Mouse (Mus musculus): ENCODE measurements around the gene Ccr3. TPM values are rescaled to one million over a fixed set of nuclear protein-coding genes. Genes with fewer than 3 reads are reported as not detected.

Gene Ccr3
- polyA plus RNA-seq, 1 experiment from 2014 or later: 0.05 TPM

DNA sequence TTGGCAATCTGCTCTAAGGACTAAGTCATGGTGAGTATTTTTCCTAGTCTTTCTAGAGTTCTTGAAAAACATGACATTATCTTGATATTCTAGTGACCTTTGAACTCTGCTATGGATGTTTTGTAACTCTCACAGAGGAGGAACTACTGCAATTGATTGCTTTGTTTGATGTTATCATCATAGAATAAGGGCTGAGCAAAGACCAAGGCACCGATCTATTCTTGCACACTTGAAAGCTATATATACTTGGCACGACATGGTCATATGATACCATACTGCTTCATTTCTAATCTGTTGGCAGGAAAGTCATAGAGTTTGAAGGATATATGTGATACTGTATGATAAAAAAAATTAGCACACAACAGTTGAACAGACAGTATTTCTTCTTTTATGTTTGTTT lies 22.0 kb upstream of the Ccr3 start:
- ATAC-seq: no peak
- H3K27me3 ChIP-seq (replicated peaks): no peaks in the 10 kb centered on the region
- WGBS (ENCODE audit: insufficient replicate concordance): 62% methylated on average over 2 of the region's 2 CpGs

DNA sequence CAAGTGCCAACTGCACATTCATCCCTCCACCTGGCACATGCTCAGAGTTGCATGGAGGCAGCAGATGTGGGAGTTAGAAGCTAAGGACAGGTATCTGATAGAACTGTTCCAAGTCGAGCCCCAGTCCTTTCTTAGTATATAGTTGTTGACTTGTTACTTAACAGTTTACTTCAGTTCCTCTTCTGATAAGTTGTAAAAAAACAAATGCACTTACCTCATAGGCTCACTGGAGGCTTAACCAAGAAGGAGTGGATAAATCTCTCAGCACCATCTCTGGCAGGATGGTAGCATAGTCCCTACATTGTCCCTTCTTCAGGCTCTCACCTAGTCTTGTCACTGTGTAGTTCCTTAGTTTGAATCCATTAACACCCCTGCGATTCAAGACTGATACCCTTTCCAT lies 9.1 kb upstream of the Ccr3 start:
- H3K9me3 ChIP-seq (replicated peaks): no peaks in the 10 kb centered on the region
- H3K4me2 ChIP-seq: no peak overlapping the region
- H3K36me3 ChIP-seq: no peaks in the 10 kb centered on the region
- no peak overlapping the region for H3K4me3 ChIP-seq
- peaks cover 10% of the 10 kb centered on the region; the same call in 1 of the 2 replicates for H3K27me3 ChIP-seq (replicated peaks)
- peaks cover 9% of the 10 kb centered on the region for H3K4me1 ChIP-seq
- 49% methylated on average over 2 of the region's 2 CpGs for WGBS (ENCODE audit: insufficient replicate concordance)
- no peak overlapping the region for H3K9ac ChIP-seq
- H3K27ac ChIP-seq: no peak overlapping the region
- no peak for ATAC-seq

More for the DNA sequence above, 22.0 kb upstream of the Ccr3 start:
- no peaks in the 10 kb centered on the region for H3K9me3 ChIP-seq (replicated peaks)
- H3K9ac ChIP-seq: no peak overlapping the region
- no peaks in the 10 kb centered on the region for H3K36me3 ChIP-seq
- H3K4me2 ChIP-seq: no peak overlapping the region
- no peak overlapping the region for H3K4me3 ChIP-seq
- H3K4me1 ChIP-seq: peaks cover 20% of the 10 kb centered on the region
- no peak overlapping the region for H3K27ac ChIP-seq

DNA sequence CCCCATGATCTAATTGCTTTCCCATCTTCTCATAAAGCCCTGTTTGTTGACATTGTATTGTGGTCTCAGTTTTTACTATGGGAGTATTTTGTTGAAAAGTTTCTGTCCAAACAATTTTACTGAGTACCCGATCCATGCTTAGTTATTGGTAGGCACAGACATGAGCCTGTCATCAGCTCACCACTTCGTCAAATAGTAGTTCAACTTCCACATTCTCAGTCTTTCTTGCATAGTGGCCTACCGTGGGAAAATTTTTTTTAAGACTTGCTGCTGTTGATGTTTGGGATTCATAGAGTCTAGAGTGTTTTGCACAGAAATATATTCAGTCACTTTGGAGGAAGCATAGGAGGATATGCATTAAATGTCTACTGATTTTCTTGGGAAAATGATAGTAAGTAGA lies 8.5 kb upstream of the Ccr3 start:
- Histone ChIP-seq H3K27me3 (replicated peaks) (peaks cover 10% of the 10 kb centered on the region; the same call in 1 of the 2 replicates), H3K36me3 (no peaks in the 10 kb centered on the region), H3K4me1 (peaks cover 9% of the 10 kb centered on the region), H3K9me3 (replicated peaks) (no peaks in the 10 kb centered on the region), H3K4me2 (no peak overlapping the region), H3K9ac (no peak overlapping the region), H3K27ac (no peak overlapping the region), H3K4me3 (no peak overlapping the region)
- ATAC-seq: no peak
- WGBS (ENCODE audit: insufficient replicate concordance): 52% methylated on average over 3 of the region's 3 CpGs

DNA sequence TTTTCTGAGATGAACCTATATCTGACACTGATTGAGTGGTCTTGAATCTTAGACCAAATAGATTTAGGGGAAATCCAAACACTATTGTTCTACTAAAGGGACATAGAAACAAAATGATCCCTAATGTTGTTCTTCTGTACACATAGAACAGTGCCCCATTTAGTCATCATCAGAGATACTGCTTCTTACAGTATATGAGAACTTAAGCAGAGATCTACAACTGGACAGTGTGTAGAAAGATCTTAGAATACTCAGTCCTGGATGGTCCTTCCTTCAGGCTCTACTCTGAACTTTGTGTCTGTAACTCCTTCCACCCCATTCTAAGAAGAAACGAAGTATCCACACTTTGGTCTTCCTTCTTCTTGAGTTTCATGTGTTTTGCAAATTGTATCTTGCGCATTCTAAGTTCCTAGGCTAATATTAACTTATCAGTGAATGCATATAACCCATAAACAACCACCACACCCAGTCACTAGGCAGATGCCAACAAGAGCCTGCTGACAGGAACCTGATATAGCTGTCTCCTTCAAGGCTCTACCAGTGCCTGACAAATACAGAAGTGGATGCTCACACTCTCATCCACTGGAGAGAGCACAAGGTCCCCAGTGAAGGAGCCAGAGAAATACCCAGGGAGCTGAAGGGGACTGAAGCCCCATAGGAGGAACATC lies 6.7 kb upstream of the Ccr3 start:
- 55% methylated on average over 2 of the region's 2 CpGs for WGBS (ENCODE audit: insufficient replicate concordance)
- Histone ChIP-seq H3K9ac (no peak overlapping the region), H3K27me3 (replicated peaks) (peaks cover 13% of the 10 kb centered on the region; the same call in 1 of the 2 replicates), H3K36me3 (no peaks in the 10 kb centered on the region), H3K4me3 (no peak overlapping the region), H3K4me1 (peaks cover 9% of the 10 kb centered on the region), H3K9me3 (replicated peaks) (no peaks in the 10 kb centered on the region), H3K4me2 (no peak overlapping the region), H3K27ac (no peak overlapping the region)
- peak; percentile 52; the same call in 1 of the 2 replicates for ATAC-seq

DNA sequence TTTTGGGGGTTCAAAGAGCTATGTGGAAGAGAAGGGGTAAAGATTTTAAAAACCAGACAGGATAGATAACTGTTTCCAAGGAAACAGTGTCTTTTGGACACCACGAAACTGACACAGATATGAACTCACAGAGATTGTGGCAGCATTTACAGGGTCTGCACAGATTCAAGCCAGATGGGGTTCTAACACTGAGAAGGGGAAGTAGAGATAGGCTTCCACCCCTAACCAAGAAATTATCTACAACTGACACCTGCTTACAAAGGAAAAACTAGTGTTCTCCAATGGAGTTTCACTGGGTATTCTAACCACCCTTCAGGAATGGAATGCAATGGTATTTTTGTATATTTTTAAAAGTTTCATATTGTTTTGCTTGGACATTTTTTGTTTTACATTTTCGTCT lies 5.7 kb upstream of the Ccr3 start:
- ATAC-seq: peak; percentile 60
- H3K4me3 ChIP-seq: no peak overlapping the region
- H3K27ac ChIP-seq: no peak overlapping the region
- H3K36me3 ChIP-seq: no peaks in the 10 kb centered on the region
- peaks cover 9% of the 10 kb centered on the region for H3K4me1 ChIP-seq
- no peak overlapping the region for H3K9ac ChIP-seq
- H3K27me3 ChIP-seq (replicated peaks): peaks cover 13% of the 10 kb centered on the region; the same call in 1 of the 2 replicates
- 19% methylated on average over 2 of the region's 2 CpGs for WGBS (ENCODE audit: insufficient replicate concordance)
- no peak overlapping the region for H3K4me2 ChIP-seq
- no peaks in the 10 kb centered on the region for H3K9me3 ChIP-seq (replicated peaks)

DNA sequence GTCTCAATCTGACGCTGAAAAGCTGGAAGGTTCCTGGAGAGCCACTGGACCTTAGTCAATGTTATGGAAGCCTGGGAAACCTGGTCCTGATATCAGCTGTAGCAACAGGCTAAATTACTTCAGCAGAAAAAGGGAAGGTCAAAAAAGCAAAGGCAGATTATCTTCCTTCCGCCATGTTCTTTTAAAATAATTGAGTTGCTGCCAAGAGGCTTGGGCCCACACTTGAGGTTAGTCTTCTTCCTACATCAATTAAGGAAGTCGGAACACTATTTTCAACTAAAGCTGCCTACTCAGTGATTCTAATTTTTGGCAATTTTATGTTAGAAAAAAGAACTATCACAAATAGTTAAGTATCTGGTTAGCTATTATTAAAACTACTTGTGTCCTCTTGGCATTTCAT lies 1.9 kb upstream of the Ccr3 start:
- H3K4me3 ChIP-seq: no peak overlapping the region
- no peaks in the 10 kb centered on the region for H3K36me3 ChIP-seq
- ATAC-seq: no peak
- H3K9me3 ChIP-seq (replicated peaks): no peaks in the 10 kb centered on the region
- peaks cover 3% of the 10 kb centered on the region; the same call in 1 of the 2 replicates for H3K27me3 ChIP-seq (replicated peaks)
- WGBS (ENCODE audit: insufficient replicate concordance): 68% methylated on average over 3 of the region's 3 CpGs
- peaks cover 9% of the 10 kb centered on the region for H3K4me1 ChIP-seq
- H3K27ac ChIP-seq: no peak overlapping the region
- no peak overlapping the region for H3K9ac ChIP-seq
- H3K4me2 ChIP-seq: no peak overlapping the region

DNA sequence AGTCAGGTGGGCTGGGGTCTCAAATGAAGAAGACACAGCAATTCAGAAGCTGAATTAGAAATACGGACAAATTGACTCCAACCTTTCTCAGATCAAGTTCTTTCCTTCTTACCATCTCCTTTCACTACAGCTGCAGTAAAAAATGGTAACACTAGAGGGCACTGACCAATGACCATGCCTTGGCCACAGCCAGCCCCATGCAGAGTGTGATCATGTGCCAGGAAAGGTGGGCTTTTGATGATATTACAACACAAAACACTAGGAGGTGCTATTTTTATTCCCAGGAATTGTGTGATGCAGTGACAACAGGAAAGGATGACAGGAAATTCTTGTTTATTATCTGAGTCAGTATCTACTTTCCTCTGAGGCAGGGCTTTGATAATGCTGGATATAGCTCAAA lies 11.6 kb downstream of the Ccr3 start:
- Histone ChIP-seq H3K27me3 (replicated peaks) (0 out of 2 replicates have a peak, but pooled peaks cover 5% of the 10 kb centered on the region), H3K9me3 (replicated peaks) (no peaks in the 10 kb centered on the region), H3K27ac (no peak overlapping the region), H3K9ac (no peak overlapping the region), H3K4me3 (no peak overlapping the region), H3K4me2 (no peak overlapping the region), H3K4me1 (peaks cover 18% of the 10 kb centered on the region), H3K36me3 (no peaks in the 10 kb centered on the region)
- peak; percentile 56; the same call in 1 of the 2 replicates for ATAC-seq
- 45% methylated on average over 1 of the region's 1 CpGs for WGBS (ENCODE audit: insufficient replicate concordance)

DNA sequence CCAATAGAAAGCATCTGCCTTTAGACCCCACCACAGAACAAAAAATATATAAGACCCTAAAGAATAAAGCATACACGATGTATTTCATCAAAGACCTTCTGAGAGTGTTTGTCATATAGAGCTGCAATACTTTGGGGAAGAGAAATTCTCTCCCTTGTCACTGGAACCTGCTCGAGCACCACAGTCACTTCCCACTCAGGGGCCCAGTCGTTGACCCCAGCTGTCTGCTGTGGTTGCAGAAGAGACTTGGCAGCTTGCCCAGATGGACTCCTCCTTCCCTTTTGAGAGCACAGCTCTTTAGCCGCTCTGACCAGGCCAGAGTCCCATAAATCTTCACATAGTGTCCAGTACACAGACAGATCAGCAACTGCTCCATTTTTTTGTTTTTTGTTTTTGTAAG lies 15.9 kb downstream of the Ccr3 start:
- Histone ChIP-seq H3K27ac (0 out of 2 replicates have a peak overlapping the region, but pooled peaks have one; percentile 15), H3K4me2 (no peak overlapping the region)

DNA sequence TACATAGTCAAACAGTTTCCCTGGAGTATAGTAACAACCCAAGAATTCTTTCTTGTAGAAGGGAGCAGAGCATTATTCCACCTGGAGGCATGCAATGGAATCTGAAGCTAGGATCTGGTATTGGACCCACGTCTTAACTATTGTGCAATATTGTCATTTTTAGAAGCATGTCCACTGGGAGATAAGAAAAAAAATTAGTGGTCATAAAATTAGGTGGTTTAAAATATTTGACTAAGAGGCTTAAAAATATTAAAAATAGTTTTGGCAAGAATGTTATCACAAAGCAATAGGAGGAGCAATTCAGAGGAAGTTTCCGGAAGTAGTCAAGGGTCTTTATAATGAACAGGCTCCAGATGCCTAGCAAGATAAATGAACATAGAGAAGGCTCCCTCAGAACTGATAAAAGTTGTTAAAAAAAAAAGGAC lies 16.4 kb downstream of the Ccr3 start:
- peak; percentile 57 for ATAC-seq
- no peak overlapping the region for H3K4me2 ChIP-seq
- no peak overlapping the region for H3K9ac ChIP-seq
- WGBS (ENCODE audit: insufficient replicate concordance): 9% methylated on average over 2 of the region's 2 CpGs
- no peaks in the 10 kb centered on the region for H3K36me3 ChIP-seq
- 0 out of 2 replicates have a peak overlapping the region, but pooled peaks have one; percentile 15 for H3K27ac ChIP-seq
- no peak overlapping the region for H3K4me3 ChIP-seq
- no peaks in the 10 kb centered on the region for H3K27me3 ChIP-seq (replicated peaks)
- no peaks in the 10 kb centered on the region for H3K9me3 ChIP-seq (replicated peaks)
- H3K4me1 ChIP-seq: peaks cover 25% of the 10 kb centered on the region

More for the DNA sequence above, 15.9 kb downstream of the Ccr3 start:
- H3K9ac ChIP-seq: no peak overlapping the region
- H3K36me3 ChIP-seq: no peaks in the 10 kb centered on the region
- peak; percentile 75 for ATAC-seq
- no peaks in the 10 kb centered on the region for H3K9me3 ChIP-seq (replicated peaks)
- 12% methylated on average over 4 of the region's 4 CpGs for WGBS (ENCODE audit: insufficient replicate concordance)
- peaks cover 25% of the 10 kb centered on the region for H3K4me1 ChIP-seq
- H3K27me3 ChIP-seq (replicated peaks): no peaks in the 10 kb centered on the region
- no peak overlapping the region for H3K4me3 ChIP-seq

DNA sequence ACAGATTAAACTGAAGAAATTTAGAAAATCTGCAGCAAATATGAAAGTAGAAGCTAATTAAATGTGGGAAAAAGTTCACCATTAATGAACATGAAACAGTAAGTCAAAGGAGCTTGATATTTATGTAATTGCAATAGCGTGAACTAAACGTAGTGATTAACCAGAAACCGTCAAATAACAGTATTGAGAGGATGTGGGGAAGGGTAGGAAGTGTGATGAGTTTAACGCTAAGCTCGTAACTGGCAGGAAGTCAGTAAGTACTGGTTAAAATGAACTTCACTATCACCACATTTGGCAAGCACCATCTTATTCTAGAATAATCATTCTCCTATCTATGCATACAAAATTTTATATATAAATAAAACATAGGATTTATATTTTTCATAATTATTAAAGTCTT lies 17.2 kb downstream of the Ccr3 start:
- no peak for ATAC-seq
- Histone ChIP-seq H3K27me3 (replicated peaks) (no peaks in the 10 kb centered on the region), H3K4me3 (no peak overlapping the region), H3K27ac (0 out of 2 replicates have a peak overlapping the region, but pooled peaks have one; percentile 36), H3K36me3 (no peaks in the 10 kb centered on the region), H3K4me2 (no peak overlapping the region), H3K4me1 (peaks cover 25% of the 10 kb centered on the region), H3K9me3 (replicated peaks) (no peaks in the 10 kb centered on the region), H3K9ac (no peak overlapping the region)
- WGBS (ENCODE audit: insufficient replicate concordance): 39% methylated on average over 5 of the region's 5 CpGs

DNA sequence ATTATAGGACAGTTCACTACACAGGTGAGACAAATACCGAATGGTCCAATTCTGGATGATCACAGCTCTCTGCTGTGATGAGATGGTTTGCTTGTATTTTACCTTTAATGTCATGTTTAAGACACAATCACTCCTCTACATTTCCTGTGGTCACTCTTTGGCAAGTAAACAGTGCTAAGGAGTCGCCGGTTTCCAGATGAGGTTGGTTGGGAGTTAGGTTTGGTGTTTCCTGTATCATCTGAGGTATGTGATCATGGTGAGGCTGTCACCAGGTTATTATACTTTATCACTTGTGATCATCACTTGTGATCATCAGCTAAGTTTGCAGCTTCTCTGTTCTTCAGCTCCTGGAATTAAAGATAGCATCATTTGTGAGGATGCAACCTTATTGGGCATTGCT lies 19.2 kb downstream of the Ccr3 start:
- Histone ChIP-seq H3K27me3 (replicated peaks) (no peaks in the 10 kb centered on the region), H3K27ac (no peak overlapping the region), H3K4me1 (peaks cover 25% of the 10 kb centered on the region), H3K4me2 (no peak overlapping the region), H3K9ac (no peak overlapping the region), H3K4me3 (no peak overlapping the region), H3K36me3 (no peaks in the 10 kb centered on the region), H3K9me3 (replicated peaks) (no peaks in the 10 kb centered on the region)
- WGBS (ENCODE audit: insufficient replicate concordance): 65% methylated on average over 3 of the region's 3 CpGs
- no peak for ATAC-seq

DNA sequence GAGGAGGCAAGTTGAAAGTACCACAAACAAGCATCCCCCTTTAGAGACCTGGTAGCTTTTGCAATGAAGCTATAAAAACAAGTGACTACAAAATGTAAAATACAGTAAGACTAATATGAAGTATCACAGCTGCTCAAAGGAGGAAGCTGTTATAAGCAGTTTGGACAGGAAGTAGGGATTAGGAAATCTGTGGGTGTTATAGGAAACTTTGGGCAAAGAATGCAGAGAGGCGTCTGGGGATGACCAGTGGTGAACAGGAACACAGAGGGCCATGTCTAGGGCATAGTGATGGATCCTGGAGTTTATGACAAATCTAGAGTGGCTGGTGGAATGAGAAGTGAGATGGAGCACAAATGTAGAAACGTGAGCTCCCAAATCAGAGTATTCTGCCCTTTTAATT lies 31.8 kb downstream of the Ccr3 start:
- Histone ChIP-seq H3K27me3 (replicated peaks) (no peaks in the 10 kb centered on the region; the same call in 1 of the 2 replicates), H3K36me3 (no peaks in the 10 kb centered on the region), H3K27ac (no peak overlapping the region), H3K4me2 (no peak overlapping the region), H3K9ac (no peak overlapping the region), H3K4me3 (no peak overlapping the region), H3K9me3 (replicated peaks) (no peaks in the 10 kb centered on the region), H3K4me1 (peaks cover 7% of the 10 kb centered on the region; the same call in 1 of the 2 replicates)
- 38% methylated on average over 2 of the region's 2 CpGs for WGBS (ENCODE audit: insufficient replicate concordance)
- no peak for ATAC-seq

Measured in liver, embryonic 12.5 days (tissue).